Mouse (Mus musculus) layer of hippocampus, adult 11-12 months (tissue): ENCODE data around the gene Tox2.
A peak's percentile ranks its signal among the peaks of the same experiment; 100 is the strongest.

Experiments
- DNase-seq: peaks from one replicate; pipeline ENCODE4 v3.0.0; 2022; ENCODE audit warnings: low spot score

The Tox2 gene

DNA sequence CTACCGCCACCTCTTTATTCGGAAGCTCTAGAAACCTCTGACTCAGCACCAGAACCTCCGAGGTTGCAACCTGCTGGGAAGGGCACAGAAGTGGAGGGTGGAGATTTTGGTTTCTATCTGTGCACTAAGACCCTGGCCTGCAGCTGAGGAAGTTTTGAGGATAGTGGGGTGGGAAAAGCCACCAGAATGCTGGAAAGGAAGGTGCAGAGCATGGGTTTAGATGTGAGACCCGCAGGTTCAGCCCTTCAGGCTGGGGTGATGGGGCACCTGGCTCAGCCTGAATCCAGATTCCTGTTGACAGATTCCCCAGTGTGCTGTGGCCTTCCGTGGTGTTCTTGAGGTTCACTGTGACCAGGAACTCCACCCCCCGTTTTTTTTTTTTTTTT lies 2.3 kb downstream of the Tox2 start:
- DNase-seq: no peak

DNA sequence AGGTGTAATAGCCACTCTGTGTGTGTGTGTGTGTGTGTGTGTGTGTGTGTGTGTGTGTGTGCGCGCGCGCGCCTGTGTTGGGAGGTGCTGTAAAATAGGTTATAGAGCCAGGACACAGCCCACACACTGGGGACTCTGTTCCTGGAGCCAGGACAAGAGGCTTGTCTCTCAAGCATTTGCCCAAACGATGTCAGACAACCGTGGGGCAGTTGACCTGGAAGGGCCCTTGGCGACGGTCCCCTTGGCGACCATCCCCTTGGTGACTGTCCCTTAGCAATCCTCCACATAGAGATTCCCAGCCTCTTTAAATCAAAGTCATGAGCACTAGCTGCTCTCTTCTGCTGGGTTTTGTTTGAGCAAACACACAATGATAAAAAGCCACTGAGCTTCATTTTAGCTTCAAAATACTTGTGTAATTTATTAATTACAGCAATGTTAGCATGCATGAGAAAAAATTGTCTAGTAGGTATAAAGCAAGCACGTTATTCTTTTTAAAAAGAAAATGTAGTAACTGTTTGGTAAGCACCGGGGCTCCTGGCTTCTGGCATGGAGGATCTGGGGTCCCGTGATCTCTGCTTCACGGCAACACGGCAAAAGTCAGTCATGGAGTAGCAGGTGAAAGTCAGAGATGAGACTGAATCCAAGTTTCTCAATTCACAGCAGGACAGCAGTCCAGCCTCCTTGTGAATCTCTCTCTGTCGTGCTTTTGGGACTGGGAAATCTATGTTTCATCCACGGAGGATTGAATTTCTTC lies 3.0 kb downstream of the Tox2 start:
- no peak for DNase-seq

DNA sequence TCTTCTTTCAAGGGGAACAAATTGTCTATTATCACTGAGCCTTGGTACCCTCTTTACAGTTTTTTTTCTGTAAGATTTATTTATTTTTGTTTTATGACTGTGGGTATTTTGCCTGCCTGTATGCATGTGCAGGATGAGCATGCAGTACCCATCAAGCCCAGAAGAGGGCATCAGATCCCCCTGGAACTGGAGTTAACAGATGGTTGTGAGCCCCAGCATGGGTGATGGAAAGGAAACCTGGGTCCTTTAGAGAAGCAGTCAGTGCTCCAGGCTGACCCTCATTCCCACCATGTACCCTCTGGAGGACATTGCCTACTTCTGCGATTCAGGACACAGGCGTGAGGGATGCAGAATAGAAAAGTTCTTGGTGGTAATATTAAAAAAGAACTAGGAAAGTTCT lies 4.4 kb downstream of the Tox2 start:
- DNase-seq: no peak

DNA sequence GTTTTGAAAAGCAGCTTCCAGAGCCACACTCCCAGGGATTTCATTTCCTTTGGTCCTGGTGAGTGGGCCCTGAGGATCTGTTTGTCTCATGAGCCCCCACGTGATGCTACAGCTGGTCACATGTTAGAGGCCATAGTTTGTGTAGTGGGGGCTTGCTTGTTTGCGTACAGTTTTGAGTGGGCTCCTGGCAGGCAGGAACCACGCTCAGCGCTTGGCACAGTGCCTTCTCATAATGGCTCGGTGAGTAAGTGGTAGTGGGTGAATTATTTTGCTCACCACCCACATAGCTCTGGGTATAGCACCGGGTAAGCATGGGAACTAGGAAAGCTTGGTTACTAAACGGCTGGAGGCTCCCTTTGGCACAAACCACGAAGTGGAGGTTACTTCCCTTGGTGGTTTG lies 6.2 kb downstream of the Tox2 start:
- peak; percentile 28 for DNase-seq

DNA sequence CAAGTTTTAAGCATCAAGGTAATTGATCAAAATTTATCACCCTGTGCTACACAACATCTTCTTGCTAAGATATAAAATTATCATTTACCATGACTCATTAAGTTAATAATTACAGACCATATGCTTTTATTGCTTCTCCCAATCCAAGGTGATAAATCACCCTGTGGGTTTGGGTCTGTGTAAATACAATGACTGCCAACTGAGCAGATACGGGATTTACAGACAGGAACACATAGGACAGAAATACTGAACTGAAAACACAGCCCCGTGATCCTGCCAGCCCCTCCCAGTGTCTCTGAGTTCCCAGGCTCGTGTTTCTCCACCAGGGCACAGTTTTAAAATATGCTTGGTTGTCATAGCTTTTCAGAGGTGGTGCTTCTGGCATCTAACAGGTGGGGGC lies 10.2 kb downstream of the Tox2 start:
- no peak for DNase-seq

DNA sequence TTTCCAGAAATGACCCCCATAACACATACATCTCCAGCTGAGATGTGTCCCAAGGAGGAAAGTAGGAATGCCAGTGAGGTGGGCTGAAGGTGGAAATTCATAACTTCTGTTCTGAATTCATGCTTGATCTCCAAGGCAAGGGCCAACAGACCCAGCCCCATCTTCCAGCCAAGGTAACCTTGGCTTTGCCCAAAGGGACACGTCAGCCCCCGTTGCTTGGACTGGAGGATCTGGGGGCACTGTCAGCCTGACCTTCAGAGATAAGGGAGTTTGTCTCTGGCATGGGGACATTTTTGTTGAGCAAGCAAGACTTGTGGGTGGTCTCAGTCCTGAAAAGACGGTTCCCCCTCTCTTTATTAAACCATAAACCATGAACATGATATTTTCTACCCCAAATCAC lies 15.2 kb downstream of the Tox2 start:
- no peak for DNase-seq

DNA sequence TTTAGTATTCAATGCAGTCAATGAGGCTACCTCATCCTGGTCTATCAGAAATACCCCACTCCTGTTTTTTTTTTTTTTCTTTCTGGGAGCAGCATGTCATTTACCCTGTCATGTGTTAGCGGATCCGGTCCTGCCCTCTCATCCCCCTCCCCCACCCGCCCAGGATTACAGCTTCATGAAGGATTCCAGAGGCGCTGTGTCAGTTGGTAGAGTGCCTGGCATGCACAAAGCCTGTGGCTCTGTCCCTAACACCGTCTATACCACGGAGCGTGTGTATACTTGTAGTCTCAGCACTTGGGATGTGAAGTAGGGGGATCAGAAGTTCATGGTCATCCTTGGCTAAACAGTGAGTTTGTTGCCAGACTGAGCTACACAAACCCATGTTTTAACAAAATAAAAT lies 15.6 kb downstream of the Tox2 start:
- no peak for DNase-seq

DNA sequence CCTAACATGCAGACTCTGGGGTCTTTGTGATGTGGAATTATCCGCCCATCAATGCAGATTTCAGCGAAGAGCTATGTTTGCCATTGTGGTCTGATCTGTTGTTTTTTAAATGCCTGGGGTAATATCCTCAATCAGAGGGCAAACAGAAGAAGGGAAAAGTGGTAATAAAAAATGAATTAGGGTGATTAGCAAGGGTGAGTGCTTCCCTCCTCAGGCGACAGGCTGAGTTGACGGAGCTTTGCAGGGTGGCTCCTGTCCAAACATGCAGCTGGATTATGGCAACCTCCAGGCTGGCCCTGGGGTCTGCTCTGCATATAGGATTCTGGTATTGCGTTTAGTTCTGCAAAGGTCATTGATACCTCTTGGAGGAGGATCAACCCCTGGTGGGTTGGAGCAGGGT lies 16.5 kb downstream of the Tox2 start:
- DNase-seq: no peak

DNA sequence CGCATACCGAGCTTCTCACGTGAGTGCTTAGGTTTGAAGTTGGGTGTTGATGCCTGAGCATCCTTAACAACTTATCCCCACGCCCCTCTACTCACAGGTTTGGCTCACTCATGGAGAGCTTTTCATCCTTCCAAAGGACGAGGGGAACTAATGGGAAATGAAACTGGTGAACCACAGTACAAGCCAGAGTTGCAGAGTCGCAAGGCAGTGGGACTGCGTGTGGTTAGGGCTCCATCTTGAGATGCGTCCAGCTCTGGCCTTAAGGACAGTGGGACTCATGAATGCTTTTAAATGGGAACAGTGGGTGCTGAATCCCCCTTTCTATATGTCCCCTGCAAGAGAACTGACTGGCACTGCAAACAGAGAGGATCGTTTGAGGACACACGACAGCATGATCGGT lies 17.8 kb downstream of the Tox2 start:
- DNase-seq: no peak

DNA sequence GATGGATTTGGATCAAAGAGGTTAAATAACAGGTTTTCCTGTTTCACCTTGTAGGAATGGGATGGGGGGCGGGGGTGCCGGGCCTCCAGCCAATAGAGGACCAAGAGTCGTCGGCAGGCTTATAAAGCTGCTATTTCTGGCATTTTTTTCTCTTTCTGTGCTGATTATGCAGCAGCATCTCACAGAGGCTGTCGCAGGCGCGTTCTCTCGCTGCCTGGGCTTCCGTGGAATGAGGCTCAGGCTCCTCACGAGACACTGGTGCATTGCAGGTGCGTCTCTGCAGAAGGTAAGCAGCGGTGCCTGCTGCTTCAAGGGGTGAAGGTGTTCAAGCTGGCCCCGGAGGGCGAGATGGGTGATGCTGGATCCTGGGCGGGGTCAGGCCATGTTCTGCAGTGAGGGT lies 22.4 kb downstream of the Tox2 start:
- peak; percentile 25 for DNase-seq

DNA sequence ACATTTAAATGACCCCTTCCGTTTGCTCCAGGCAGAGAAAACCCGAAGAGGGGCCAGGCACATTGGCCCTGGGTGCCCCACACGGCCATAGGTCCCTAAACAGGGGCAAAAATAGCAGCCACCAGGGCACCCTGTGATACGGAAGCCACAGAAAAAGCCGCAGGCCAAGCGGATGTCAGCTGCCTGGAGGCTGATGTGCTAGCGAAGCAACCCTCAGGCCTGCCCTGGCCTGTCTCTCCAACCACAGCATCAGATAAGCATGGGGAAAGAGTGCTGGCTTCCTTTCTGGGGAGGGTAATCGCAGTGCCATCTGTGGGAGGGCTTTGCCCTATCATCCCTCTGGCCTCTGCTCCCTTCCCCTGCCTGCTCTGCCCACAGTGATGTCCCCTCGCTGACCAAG lies 26.1 kb downstream of the Tox2 start:
- peak; percentile 67 for DNase-seq

DNA sequence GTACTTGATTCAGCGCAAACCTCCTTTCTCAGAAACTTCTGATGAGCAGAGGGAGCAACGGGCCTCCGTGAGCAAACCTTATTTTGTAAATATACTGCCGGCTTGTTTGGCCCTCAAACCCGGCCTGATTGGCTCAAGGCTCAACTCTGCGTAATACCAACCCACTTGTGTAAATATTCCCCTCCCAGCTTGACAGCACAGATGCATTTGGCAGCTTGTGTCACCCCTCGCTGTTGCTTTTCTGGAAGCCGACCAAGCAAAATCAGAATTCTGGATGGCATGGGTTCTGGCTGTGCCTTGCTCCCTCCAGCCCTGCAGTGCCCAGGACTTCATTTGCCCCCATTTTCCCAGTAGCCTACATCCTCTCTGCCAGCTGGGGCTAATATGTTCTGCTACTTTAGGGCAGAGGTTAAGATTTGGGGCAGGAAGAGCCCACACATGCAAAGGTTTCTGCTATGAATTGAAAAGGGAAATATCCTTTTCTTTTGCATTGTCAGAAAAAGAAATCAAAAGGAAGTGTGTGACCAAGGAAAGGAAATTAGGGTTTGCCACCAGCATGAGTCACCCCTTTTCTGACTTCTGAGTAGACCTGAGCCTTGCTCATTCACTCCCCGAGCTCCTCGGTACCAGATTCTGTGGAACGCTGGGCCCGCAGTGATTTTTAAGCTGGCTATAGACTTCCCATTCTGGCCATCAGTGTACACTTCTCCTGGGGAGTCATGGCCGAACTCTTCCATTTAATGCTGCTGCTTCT lies 29.0 kb downstream of the Tox2 start:
- DNase-seq: no peak

DNA sequence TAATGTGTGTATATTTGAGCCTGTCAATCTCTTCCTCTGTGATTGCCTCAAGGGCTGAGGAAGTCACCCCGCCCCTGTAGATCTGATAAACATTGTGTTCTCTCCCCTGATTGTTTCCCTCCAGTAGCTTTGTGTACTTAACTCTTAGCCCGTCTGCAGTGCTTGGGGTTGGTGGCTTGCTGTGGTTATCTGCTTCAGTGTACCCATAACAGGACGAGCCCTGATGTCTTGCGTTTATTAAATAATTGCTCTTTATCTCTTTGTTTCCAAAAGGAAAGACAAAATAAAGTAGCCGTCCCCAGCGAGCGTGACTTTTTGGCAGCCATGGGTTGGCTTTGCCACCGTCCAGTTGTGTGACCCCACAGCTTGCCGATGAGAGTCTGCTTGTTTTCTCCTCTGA lies 30.7 kb downstream of the Tox2 start:
- DNase-seq: no peak

DNA sequence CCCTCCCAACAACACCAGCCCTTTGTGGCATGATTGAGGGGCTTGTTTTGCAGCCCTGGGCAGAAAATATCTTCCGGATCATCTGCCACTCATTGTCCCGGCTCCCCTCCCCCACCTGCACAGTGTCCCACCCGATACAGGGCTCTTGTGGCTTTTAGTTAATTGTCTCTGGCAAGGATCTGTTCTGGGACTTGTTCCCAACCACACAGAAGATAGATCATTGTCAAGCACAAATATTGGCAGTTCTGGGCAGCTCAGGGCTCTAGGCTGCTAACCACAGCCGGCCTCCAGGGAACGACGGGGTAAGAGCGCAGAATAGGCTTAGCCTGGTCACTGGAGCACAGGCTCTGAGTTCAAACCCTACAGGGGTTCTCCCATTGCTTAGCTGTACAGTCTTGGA lies 33.1 kb downstream of the Tox2 start:
- no peak for DNase-seq

DNA sequence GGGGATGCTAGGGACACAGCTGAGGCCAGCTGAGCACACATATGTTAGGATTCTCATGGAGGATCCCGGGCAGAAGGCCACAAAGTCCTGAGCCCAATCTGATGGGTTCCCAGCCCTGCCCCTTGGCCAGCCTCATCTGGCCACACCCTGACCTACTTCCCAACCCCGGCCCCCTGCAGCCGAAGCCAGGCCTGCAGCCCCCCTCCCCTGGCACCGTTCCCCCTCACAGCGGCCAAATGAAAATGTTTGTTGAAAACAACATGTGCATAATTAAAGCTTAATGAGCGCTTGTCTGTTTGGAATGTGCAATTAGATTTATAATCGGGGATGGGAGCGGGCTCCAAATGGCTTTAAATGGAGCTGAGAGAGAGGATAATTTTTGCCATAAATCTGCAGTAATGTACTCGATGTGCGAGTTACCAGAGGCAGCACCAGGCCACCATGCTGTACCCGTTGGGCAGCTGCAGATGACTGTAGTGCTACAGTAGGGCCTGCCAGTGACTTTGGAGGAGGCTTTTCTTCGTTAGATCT lies 35.1 kb downstream of the Tox2 start:
- DNase-seq: no peak

DNA sequence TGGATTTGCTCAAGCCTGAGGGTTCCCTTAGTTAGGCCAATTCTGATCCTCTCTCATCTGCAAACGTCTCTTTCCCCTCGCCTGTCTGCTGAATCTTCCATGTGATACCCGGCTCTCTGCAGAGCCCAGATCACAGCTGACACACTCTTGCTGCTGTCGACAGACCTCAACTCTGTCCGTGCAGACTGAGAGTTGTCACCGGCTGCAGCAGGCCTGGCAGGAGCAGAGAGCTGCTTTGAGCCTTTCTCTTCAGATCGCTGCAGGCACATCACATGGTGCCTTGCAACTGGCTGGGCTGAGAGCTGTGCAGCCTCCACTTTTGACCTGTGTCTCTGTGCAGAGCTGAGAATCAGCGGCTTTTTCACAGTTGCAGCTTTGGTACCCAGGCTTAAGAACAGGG lies 37.0 kb downstream of the Tox2 start:
- no peak for DNase-seq

DNA sequence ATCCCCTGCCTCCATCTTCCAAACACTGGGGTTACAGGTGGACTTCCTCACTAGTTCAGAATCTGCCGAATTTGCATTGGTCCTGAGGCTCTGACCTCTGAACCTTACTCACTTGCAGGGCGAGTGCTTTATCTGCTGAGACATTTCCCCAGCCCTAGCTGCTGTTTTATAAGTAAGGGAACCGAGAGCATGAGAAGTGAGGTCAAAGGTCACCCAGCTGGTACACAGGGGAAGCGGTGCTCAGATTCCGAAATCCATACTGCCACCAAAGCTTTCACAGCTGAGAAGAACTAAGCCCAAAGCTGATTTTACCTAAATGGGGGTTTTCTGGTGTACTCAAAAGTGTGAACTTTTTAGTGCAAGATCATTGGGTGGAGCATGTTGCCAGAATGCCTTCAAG lies 38.9 kb downstream of the Tox2 start:
- DNase-seq: no peak

DNA sequence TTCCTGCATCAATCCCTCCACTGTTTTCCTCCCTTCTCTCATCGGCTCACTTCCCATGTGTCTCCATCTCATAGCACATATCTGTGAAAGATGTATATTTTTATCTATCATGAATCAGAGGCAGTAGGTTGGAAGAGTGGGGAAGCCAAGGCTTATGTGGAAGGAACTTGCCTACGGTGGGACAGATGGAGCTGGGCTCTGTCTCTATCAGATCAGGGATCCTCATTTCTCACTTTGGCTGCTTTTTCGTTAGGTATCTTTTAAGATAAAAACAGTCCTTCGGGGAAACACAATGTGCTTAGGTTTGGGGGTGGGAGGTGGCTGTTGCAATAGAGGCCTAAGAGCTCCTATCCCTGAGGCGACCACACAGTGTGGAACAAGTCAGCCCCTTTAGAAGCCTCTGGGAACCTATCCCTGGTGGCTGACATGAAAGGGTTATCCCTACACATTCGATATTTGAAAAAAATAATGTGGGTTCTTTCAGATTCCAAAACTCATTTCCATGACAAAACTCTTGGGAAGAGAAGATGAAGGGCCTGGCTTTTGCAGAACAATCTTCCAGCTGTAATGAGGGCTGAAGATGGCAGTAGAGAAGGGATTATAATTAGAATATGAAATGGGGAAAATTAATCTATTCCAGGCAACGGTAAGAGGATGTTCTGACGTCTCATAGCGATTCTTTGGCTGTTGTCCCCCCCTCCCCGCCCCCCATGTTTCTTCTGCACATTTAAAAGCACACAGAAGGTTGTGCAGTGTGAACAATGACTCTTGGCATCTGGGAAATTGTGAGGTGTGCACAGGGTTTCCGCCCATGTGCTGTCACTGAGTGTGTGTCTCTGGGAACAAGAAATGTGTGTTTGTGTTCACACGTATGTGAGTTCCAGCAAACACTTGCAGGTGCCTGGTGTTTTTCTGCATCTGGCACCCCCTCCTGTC lies 41.3 kb downstream of the Tox2 start:
- DNase-seq: no peak

DNA sequence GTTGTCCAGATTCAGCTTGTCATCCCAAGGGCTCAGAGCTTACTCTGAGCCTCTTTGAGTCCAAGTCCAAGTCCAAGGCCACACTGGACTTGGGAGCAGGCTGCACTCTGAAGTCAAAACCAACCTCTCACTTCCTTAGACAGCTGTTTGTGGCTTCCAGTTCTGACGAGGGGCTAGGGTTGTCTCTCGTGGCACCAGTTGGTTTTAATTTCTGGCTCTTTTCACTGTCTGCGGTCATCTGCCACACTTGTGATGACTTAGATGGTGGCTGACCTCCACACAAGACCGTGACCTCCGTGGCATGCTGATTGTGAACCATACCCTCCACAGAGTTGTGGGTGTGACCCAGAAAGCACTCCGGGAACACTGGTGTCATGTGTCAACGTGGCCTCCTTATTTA lies 46.0 kb downstream of the Tox2 start:
- DNase-seq: no peak

DNA sequence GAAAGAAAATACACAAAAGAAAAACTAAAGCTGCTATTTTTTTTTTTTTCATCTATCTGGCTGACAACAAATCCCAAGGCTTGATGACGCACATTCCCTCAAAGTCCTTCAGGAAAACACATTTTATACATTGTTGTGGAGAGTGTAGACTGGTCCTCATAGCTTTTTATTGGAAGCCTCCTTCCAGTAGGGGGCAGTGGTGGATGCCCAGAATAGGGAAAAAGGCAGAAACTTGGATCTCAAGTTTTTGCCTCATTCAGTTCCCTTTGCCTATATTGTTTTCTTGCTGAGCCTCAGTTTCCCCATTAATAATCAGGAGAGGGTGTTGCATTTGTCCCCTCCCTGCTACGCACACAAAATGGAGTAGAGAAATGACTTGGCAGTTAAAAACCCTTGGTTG lies 49.7 kb downstream of the Tox2 start:
- DNase-seq: no peak

DNA sequence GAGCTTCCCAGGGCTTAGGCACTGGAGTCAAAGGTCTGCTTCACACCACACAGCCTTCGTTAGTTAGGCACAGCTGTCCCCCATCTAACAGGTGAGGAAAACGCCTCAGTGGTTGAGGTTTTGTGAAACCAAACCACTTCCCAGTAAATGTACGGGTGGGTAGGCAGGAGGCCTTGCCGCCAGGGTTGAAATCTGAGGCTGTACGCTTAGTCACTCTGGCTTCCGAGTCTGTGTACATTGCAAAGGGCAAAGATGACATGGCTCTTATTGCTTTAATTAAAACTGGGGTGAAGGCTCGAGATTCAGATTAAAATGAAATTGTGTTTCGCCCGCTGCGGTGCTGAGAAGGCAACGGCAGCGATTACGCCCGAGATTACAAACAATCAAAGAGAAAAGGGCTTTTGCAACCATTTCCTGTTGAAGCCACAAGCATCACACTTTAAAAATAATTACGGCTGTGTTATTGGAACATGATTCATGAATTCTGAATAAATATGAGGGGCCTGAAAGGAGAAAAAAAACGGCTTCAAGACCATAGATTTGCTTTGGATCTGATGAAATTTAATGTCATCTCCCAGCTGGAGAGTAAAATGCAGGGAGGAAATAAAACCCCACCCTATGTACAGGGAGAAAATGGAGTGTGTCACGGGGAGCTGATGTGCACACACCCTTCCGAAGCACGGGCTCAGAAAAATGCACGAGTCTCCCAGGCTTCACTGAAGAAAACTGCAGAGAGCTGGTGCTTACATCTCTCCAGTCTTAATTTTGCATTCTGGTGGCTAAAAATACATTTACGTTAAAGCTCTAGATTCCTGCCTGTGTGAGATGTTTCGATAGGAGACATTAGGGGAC lies 50.5 kb downstream of the Tox2 start:
- no peak for DNase-seq

DNA sequence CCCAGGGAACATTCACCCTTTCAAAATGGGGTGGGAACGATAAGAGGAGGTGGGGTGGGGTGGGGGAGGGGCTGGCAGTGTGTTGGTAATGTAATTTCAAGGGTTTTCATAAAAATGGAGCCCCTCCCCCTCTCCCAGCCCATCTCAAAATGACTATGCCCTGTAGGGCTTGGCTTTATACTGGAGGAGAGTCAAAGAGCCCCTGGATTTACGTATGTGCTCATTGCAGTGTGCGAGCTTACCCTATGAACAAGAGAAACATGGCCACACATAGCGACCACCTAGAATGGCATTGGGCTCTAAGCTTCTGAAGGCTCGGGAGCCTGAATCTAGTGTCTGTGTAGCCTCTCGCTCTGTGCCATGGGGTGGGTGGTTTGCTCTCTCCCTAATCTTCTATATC lies 51.3 kb downstream of the Tox2 start:
- no peak for DNase-seq
